Mouse (Mus musculus): ENCODE data around the gene Ankmy1.

Ankmy1 gene

GRCm38 (mm10) chr1:92902786-92903185 is at the start of gene Ankmy1:
Gene Ankmy1 (minus strand): TSS chr1:92902906.
- DNase-seq, result peak in 1 of 2 experiments; percentile 21

GRCm38 (mm10) chr1:92950607-92951006 is 47.9 kb upstream of the Ankmy1 start, which contains the start of gene Gpr35:
Gene Gpr35 (plus strand): TSS chr1:92950865.
- DNase-seq, result peak in 1 of 2 experiments; percentile 3

GRCm38 (mm10) chr1:92949426-92949825 is 46.7 kb upstream of the Ankmy1 start:
- DNase-seq, result peak in 1 of 2 experiments; percentile 54

- DNase-seq, result no peak
These were observed 45.3 kb upstream of the Ankmy1 start for GRCm38 (mm10) chr1:92947966-92948365.

- DNase-seq, result peak in 1 of 2 experiments; percentile 3
These were observed 40.7 kb upstream of the Ankmy1 start for GRCm38 (mm10) chr1:92943219-92943989.

GRCm38 (mm10) chr1:92939746-92940145 is 37.0 kb upstream of the Ankmy1 start:
- peak; percentile 53 to 63 for DNase-seq

- no peak for DNase-seq
These were observed 35.1 kb upstream of the Ankmy1 start for GRCm38 (mm10) chr1:92937797-92938196.

GRCm38 (mm10) chr1:92936467-92936866 is 33.8 kb upstream of the Ankmy1 start:
- DNase-seq, result no peak

- no peak for DNase-seq
These were observed 33.3 kb upstream of the Ankmy1 start for GRCm38 (mm10) chr1:92935977-92936376.

GRCm38 (mm10) chr1:92935054-92935962 is 32.6 kb upstream of the Ankmy1 start:
- peak in 1 of 2 experiments; percentile 75 for DNase-seq

- peak; percentile 96 for DNase-seq
These were observed 31.6 kb upstream of the Ankmy1 start, which contains the start of gene Capn10 for GRCm38 (mm10) chr1:92934182-92934827. Gene Capn10 (plus strand): TSS chr1:92934376.

GRCm38 (mm10) chr1:92933611-92934010 is 30.9 kb upstream of the Ankmy1 start:
- DNase-seq, result no peak

GRCm38 (mm10) chr1:92930171-92930706 is 27.5 kb upstream of the Ankmy1 start:
- no peak for DNase-seq

- no peak for DNase-seq
These were observed 18.8 kb upstream of the Ankmy1 start for GRCm38 (mm10) chr1:92921496-92921895.

GRCm38 (mm10) chr1:92920474-92921200 is 17.9 kb upstream of the Ankmy1 start:
- no peak for DNase-seq

GRCm38 (mm10) chr1:92919775-92920174 is 17.1 kb upstream of the Ankmy1 start:
- peak in 1 of 2 experiments; percentile 43 for DNase-seq

GRCm38 (mm10) chr1:92919151-92919550 is 16.4 kb upstream of the Ankmy1 start:
- DNase-seq, result no peak

GRCm38 (mm10) chr1:92916725-92917124 is 14.0 kb upstream of the Ankmy1 start:
- DNase-seq, result no peak

- DNase-seq, result no peak
These were observed 12.3 kb upstream of the Ankmy1 start for GRCm38 (mm10) chr1:92914993-92915392.

- DNase-seq, result no peak
These were observed 11.5 kb upstream of the Ankmy1 start for GRCm38 (mm10) chr1:92914239-92914638.

- no peak for DNase-seq
These were observed 9.6 kb upstream of the Ankmy1 start for GRCm38 (mm10) chr1:92912286-92912685.

- DNase-seq, result peak in 1 of 2 experiments; percentile 32
These were observed 9.0 kb upstream of the Ankmy1 start for GRCm38 (mm10) chr1:92911721-92912138.
